Mouse (Mus musculus) midbrain, embryonic 16.5 days (tissue): ENCODE measurements around the gene Ankle1. TPM values are rescaled to one million over a fixed set of nuclear protein-coding genes. Genes with fewer than 3 reads are reported as not detected.
"Not testable (repeated sequence)": the region's sequence is repeated elsewhere in the genome, so short reads cannot be mapped to it uniquely, and the experiment has no call there.

Source experiments
- ATAC-seq: fragments of 200-750 bp; cut with Nextera tagmentation; 2 replicates; pipeline ENCODE4 v1.8.0; 2017; ENCODE audit warnings: moderate TSS enrichment
- H3K27ac ChIP-seq: fragments of 300-500 bp; sonication (generic); 2 replicates; pipeline ENCODE4 v1.5.1; 2014; ENCODE audit warnings: mild to moderate bottlenecking, low read length, mixed read lengths
- H3K27me3 ChIP-seq: fragments of 300-500 bp; sonication (generic); 2 replicates; pipeline ENCODE4 v1.6.1; 2014; ENCODE audit warnings: low read depth, low read length, mixed read lengths; ENCODE audit not compliant: control insufficient read depth, insufficient read depth
- H3K36me3 ChIP-seq: fragments of 300-500 bp; sonication (generic); 2 replicates; pipeline ENCODE4 v1.6.1; 2014; ENCODE audit warnings: mild to moderate bottlenecking, low read length, moderate library complexity, mixed read lengths; ENCODE audit not compliant: control insufficient read depth, insufficient read depth
- H3K4me1 ChIP-seq: fragments of 300-500 bp; sonication (generic); 2 replicates; pipeline ENCODE4 v1.6.1; 2014; ENCODE audit warnings: mild to moderate bottlenecking, low read length, mixed read lengths; ENCODE audit not compliant: control insufficient read depth, insufficient read depth
- H3K4me2 ChIP-seq: fragments of 300-500 bp; sonication (generic); 2 replicates; pipeline ENCODE4 v1.6.1; 2014; ENCODE audit warnings: mild to moderate bottlenecking, low read length, mixed read lengths
- H3K4me3 ChIP-seq: fragments of 300-500 bp; sonication (generic); 2 replicates; pipeline ENCODE4 v1.5.1; 2014; ENCODE audit warnings: low read depth, mild to moderate bottlenecking, low read length, moderate library complexity, mixed read lengths
- H3K9ac ChIP-seq: fragments of 300-500 bp; sonication (generic); 2 replicates; pipeline ENCODE4 v1.6.1; 2014; ENCODE audit warnings: low read depth, low read length, mixed read lengths
- H3K9me3 ChIP-seq: fragments of 300-500 bp; sonication (generic); replicated peaks from 2 replicates; pipeline ENCODE4 v1.6.1; 2014; ENCODE audit warnings: mild to moderate bottlenecking, low read length, mixed read lengths; ENCODE audit not compliant: control insufficient read depth, poor library complexity, severe bottlenecking
- WGBS: fragments of 180-500 bp; shearing (Covaris S2); extraction: QIAGEN DNeasy Blood & Tissue Kit; methylation state at CpG from one replicate; pipeline ENCODE4 v1.1.7; 2014; 5-methylcytosine and 5-hydroxymethylcytosine counted together
- polyA plus RNA-seq: library from polyadenylated mRNA; unstranded; fragments of >200 nt; fragmentation: Nextera tagmentation; extraction: Ambion mirVana; gene quantifications from 2 replicates; pipeline ENCODE4 v1.2.1, GENCODE M21; 2015

Ankle1 gene
- polyA plus RNA-seq, 1 experiment from 2014 or later = 4.0 TPM

GRCm38 (mm10) chr8:71432935-71433334 is 27.1 kb downstream of the Ankle1 start:
- H3K9ac ChIP-seq, ATAC-seq, H3K4me1 ChIP-seq, H3K36me3 ChIP-seq, H3K27ac ChIP-seq, H3K9me3 ChIP-seq, H3K4me3 ChIP-seq, H3K27me3 ChIP-seq, H3K4me2 ChIP-seq: not testable (repeated sequence)
- 84% methylated on average over 1 of the region's 1 CpGs for WGBS

- no peak overlapping the region for H3K27ac ChIP-seq
- H3K36me3 ChIP-seq = no peaks in the 10 kb centered on the region
- H3K4me2 ChIP-seq = no peak overlapping the region
- no peak overlapping the region for H3K9ac ChIP-seq
- 57% methylated on average over 3 of the region's 3 CpGs for WGBS
- H3K9me3 ChIP-seq = no peaks in the 10 kb centered on the region
- no peak for ATAC-seq
- H3K4me1 ChIP-seq = no peaks in the 10 kb centered on the region
- H3K4me3 ChIP-seq = no peak overlapping the region
- no peaks in the 10 kb centered on the region; the same call in 1 of the 2 replicates for H3K27me3 ChIP-seq
Measured at GRCm38 (mm10) chr8:71437041-71437440, 31.2 kb downstream of the Ankle1 start.

GRCm38 (mm10) chr8:71441404-71441803 is 35.6 kb downstream of the Ankle1 start:
- H3K27me3 ChIP-seq = no peaks in the 10 kb centered on the region; the same call in 1 of the 2 replicates
- H3K4me2 ChIP-seq = no peak overlapping the region
- H3K27ac ChIP-seq = no peak overlapping the region
- H3K9me3 ChIP-seq = no peaks in the 10 kb centered on the region
- no peak overlapping the region for H3K9ac ChIP-seq
- H3K4me1 ChIP-seq = no peaks in the 10 kb centered on the region
- ATAC-seq = no peak
- WGBS = under 1% methylated on average over 7 of the region's 7 CpGs
- H3K36me3 ChIP-seq = no peaks in the 10 kb centered on the region
- no peak overlapping the region for H3K4me3 ChIP-seq

- 89% methylated on average over 7 of the region's 7 CpGs for WGBS
- ATAC-seq = no peak
- H3K4me1 ChIP-seq = no peaks in the 10 kb centered on the region
- H3K9me3 ChIP-seq = no peaks in the 10 kb centered on the region
- no peaks in the 10 kb centered on the region for H3K36me3 ChIP-seq
- no peak overlapping the region for H3K9ac ChIP-seq
- H3K27me3 ChIP-seq = no peaks in the 10 kb centered on the region; the same call in 1 of the 2 replicates
- H3K27ac ChIP-seq = no peak overlapping the region
- no peak overlapping the region for H3K4me3 ChIP-seq
- no peak overlapping the region for H3K4me2 ChIP-seq
Measured at GRCm38 (mm10) chr8:71445096-71445495, 39.3 kb downstream of the Ankle1 start.

GRCm38 (mm10) chr8:71451337-71451736 is 45.5 kb downstream of the Ankle1 start:
- H3K27me3 ChIP-seq = no peaks in the 10 kb centered on the region
- H3K4me3 ChIP-seq = no peak overlapping the region
- no peaks in the 10 kb centered on the region for H3K4me1 ChIP-seq
- no peak overlapping the region for H3K27ac ChIP-seq
- ATAC-seq = no peak
- H3K36me3 ChIP-seq = no peaks in the 10 kb centered on the region
- H3K4me2 ChIP-seq = no peak overlapping the region
- no peak overlapping the region for H3K9ac ChIP-seq
- WGBS = 64% methylated on average over 4 of the region's 4 CpGs
- no peaks in the 10 kb centered on the region; the same call in 1 of the 2 replicates for H3K9me3 ChIP-seq

- no peak for ATAC-seq
- Histone ChIP-seq H3K9ac (no peak overlapping the region), H3K36me3 (peaks cover 3% of the 10 kb centered on the region; the same call in 1 of the 2 replicates), H3K4me2 (no peak overlapping the region), H3K4me1 (no peaks in the 10 kb centered on the region), H3K27me3 (no peaks in the 10 kb centered on the region), H3K9me3 (no peaks in the 10 kb centered on the region; the same call in 1 of the 2 replicates), H3K27ac (no peak overlapping the region), H3K4me3 (no peak overlapping the region)
- 51% methylated on average over 11 of the region's 11 CpGs for WGBS
Measured at GRCm38 (mm10) chr8:71451777-71452176, 46.0 kb downstream of the Ankle1 start.

- Histone ChIP-seq H3K4me1 (no peaks in the 10 kb centered on the region), H3K9me3 (no peaks in the 10 kb centered on the region; the same call in 1 of the 2 replicates), H3K27me3 (no peaks in the 10 kb centered on the region), H3K36me3 (peaks cover 6% of the 10 kb centered on the region; the same call in 1 of the 2 replicates), H3K9ac (no peak overlapping the region), H3K4me2 (no peak overlapping the region), H3K4me3 (no peak overlapping the region), H3K27ac (no peak overlapping the region)
- whole genome bisulfite sequencing = 84% methylated on average over 2 of the region's 2 CpGs
- ATAC-seq = no peak
Measured at GRCm38 (mm10) chr8:71452669-71453068, 46.9 kb downstream of the Ankle1 start.

GRCm38 (mm10) chr8:71454668-71455067 is 48.9 kb downstream of the Ankle1 start:
- 81% methylated on average over 8 of the region's 8 CpGs for WGBS
- ATAC-seq = no peak
- Histone ChIP-seq H3K27me3 (no peaks in the 10 kb centered on the region), H3K4me2 (no peak overlapping the region), H3K4me1 (no peaks in the 10 kb centered on the region), H3K4me3 (no peak overlapping the region), H3K36me3 (peaks cover 13% of the 10 kb centered on the region), H3K27ac (no peak overlapping the region), H3K9ac (no peak overlapping the region), H3K9me3 (no peaks in the 10 kb centered on the region; the same call in 1 of the 2 replicates)

- no peak overlapping the region for H3K4me2 ChIP-seq
- no peak for ATAC-seq
- no peaks in the 10 kb centered on the region; the same call in 1 of the 2 replicates for H3K9me3 ChIP-seq
- no peak overlapping the region for H3K9ac ChIP-seq
- no peak overlapping the region for H3K4me3 ChIP-seq
- no peak overlapping the region for H3K27ac ChIP-seq
- H3K36me3 ChIP-seq = peaks cover 20% of the 10 kb centered on the region
- peaks cover 13% of the 10 kb centered on the region; the same call in 1 of the 2 replicates for H3K4me1 ChIP-seq
- H3K27me3 ChIP-seq = no peaks in the 10 kb centered on the region
- 44% methylated on average over 20 of the region's 22 CpGs for WGBS
Measured at GRCm38 (mm10) chr8:71456906-71457305, 51.1 kb downstream of the Ankle1 start.
